Mouse (Mus musculus) forebrain, embryonic 11.5 days (tissue): ENCODE data around the gene Rin1. TPM values are rescaled to one million over a fixed set of nuclear protein-coding genes. Genes with fewer than 3 reads are reported as not detected.

Experiments
- ATAC-seq: fragments of 200-750 bp; cut with Nextera tagmentation; replicated peaks from 2 replicates; pipeline ENCODE4 v1.8.0; 2017; ENCODE audit warnings: moderate TSS enrichment; ENCODE audit not compliant: low FRiP score
- DNase-seq: peaks from one replicate; pipeline ENCODE4 v3.0.0-alpha.2; 2017; ENCODE audit warnings: low spot score
- H3K27ac ChIP-seq: fragments of 300-500 bp; sonication (generic); 2 replicates; pipeline ENCODE4 v1.5.1; 2014; ENCODE audit warnings: low read depth, low read length
- H3K27me3 ChIP-seq: fragments of 300-500 bp; sonication (generic); 2 replicates; pipeline ENCODE4 v1.6.1; 2014; ENCODE audit warnings: mild to moderate bottlenecking, low read length, mixed read lengths; ENCODE audit not compliant: control insufficient read depth, insufficient read depth
- H3K36me3 ChIP-seq: fragments of 300-500 bp; sonication (generic); 2 replicates; pipeline ENCODE4 v1.6.1; 2014; ENCODE audit warnings: mild to moderate bottlenecking, low read length, moderate library complexity, mixed read lengths; ENCODE audit not compliant: control insufficient read depth, insufficient read depth
- H3K4me1 ChIP-seq: fragments of 300-500 bp; sonication (generic); replicated peaks from 2 replicates; pipeline ENCODE4 v1.6.1; 2014; ENCODE audit warnings: low read length, mixed read lengths; ENCODE audit not compliant: control insufficient read depth, insufficient read depth
- H3K4me2 ChIP-seq: fragments of 300-500 bp; sonication (generic); 2 replicates; pipeline ENCODE4 v1.6.1; 2014; ENCODE audit warnings: low read depth, mild to moderate bottlenecking, low read length, moderate library complexity, mixed read lengths; ENCODE audit not compliant: severe bottlenecking
- H3K4me3 ChIP-seq: fragments of 300-500 bp; sonication (generic); 2 replicates; pipeline ENCODE4 v1.5.1; 2014; ENCODE audit warnings: low read depth, low read length
- H3K9ac ChIP-seq: fragments of 300-500 bp; sonication (generic); 2 replicates; pipeline ENCODE4 v1.6.1; 2014; ENCODE audit warnings: low read length
- H3K9me3 ChIP-seq: fragments of 300-500 bp; sonication (generic); 2 replicates; pipeline ENCODE4 v1.6.1; 2016; ENCODE audit warnings: low read length, mixed read lengths; ENCODE audit not compliant: control insufficient read depth
- WGBS: fragments of 180-500 bp; shearing (Covaris S2); extraction: QIAGEN DNeasy Blood & Tissue Kit; methylation state at CpG from one replicate; pipeline ENCODE4 v1.1.7; 2014; 5-methylcytosine and 5-hydroxymethylcytosine counted together
- polyA plus RNA-seq: library from polyadenylated mRNA; unstranded; fragments of >200 nt; fragmentation: Nextera tagmentation; extraction: Ambion mirVana; gene quantifications from 2 replicates; pipeline ENCODE4 v1.2.1, GENCODE M21; 2014

The Rin1 gene
- polyA plus RNA-seq, 1 experiment from 2014 or later: 2.0 TPM

DNA sequence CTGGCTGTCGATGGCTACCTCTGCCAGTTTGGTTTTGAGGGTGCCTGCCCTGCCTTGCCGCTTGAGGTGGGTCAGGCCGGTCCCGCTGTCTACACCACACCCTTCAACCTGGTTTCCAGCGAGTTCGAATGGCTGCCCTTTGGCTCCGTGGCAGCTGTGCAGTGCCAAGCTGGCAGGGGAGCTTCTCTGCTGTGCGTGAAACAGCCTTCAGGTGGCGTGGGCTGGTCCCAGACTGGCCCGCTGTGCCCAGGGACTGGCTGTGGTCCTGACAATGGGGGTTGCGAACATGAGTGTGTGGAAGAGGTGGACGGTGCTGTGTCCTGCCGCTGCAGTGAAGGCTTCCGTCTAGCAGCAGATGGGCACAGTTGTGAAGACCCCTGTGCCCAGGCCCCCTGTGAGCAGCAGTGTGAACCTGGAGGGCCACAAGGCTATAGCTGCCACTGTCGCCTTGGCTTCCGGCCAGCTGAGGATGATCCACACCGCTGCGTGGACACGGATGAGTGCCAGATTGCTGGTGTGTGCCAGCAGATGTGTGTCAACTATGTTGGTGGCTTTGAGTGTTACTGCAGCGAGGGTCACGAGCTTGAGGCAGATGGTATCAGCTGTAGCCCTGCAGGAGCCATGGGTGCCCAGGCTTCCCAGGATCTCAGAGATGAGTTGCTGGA is 18.4 kb downstream of the Rin1 start:
- no peak for DNase-seq
- H3K36me3 ChIP-seq: no peaks in the 10 kb centered on the region
- H3K4me3 ChIP-seq: peak overlapping the region; percentile 35
- no peak for ATAC-seq
- H3K9ac ChIP-seq: peak overlapping the region; percentile 60
- peaks cover 31% of the 10 kb centered on the region for H3K4me1 ChIP-seq
- peaks cover 32% of the 10 kb centered on the region for H3K27me3 ChIP-seq
- WGBS: 53% methylated on average over 21 of the region's 21 CpGs
- peak overlapping the region; percentile 88 for H3K4me2 ChIP-seq
- no peak overlapping the region for H3K27ac ChIP-seq
- no peaks in the 10 kb centered on the region for H3K9me3 ChIP-seq

DNA sequence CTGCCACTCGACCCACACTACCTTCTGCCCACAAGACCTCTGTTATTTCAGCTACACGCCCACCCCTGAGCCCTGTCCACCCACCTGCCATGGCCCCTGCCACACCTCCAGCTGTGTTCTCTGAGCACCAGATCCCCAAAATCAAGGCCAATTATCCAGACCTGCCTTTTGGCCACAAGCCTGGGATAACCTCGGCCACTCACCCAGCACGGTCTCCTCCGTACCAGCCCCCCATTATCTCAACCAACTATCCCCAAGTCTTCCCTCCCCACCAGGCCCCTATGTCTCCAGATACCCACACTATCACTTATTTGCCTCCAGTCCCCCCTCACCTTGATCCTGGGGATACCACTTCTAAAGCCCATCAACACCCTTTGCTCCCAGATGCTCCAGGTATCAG is 19.2 kb downstream of the Rin1 start:
- WGBS: 84% methylated on average over 5 of the region's 5 CpGs
- DNase-seq (no peak), ATAC-seq (no peak)
- Histone ChIP-seq H3K4me2 (no peak overlapping the region), H3K4me1 (peaks cover 31% of the 10 kb centered on the region), H3K27ac (no peak overlapping the region), H3K9ac (no peak overlapping the region), H3K9me3 (no peaks in the 10 kb centered on the region), H3K36me3 (no peaks in the 10 kb centered on the region), H3K4me3 (no peak overlapping the region), H3K27me3 (peaks cover 32% of the 10 kb centered on the region)

DNA sequence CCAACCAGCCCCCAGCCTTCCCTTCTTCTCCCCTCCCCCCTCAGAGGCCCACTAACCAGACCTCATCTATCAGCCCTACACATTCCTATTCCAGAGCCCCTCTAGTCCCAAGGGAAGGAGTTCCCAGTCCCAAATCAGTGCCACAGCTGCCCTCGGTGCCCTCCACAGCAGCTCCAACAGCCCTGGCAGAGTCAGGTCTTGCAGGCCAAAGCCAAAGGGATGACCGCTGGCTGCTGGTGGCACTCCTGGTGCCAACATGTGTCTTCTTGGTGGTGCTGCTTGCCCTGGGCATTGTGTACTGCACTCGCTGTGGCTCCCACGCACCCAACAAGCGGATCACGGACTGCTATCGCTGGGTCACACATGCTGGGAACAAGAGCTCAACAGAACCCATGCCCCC is 19.7 kb downstream of the Rin1 start:
- Histone ChIP-seq H3K4me1 (peaks cover 31% of the 10 kb centered on the region), H3K4me3 (no peak overlapping the region), H3K36me3 (no peaks in the 10 kb centered on the region), H3K9me3 (no peaks in the 10 kb centered on the region), H3K27me3 (peaks cover 32% of the 10 kb centered on the region), H3K9ac (no peak overlapping the region), H3K4me2 (0 out of 2 replicates have a peak overlapping the region, but pooled peaks have one; percentile 15), H3K27ac (no peak overlapping the region)
- DNase-seq (no peak), ATAC-seq (no peak)
- 86% methylated on average over 7 of the region's 7 CpGs for WGBS

DNA sequence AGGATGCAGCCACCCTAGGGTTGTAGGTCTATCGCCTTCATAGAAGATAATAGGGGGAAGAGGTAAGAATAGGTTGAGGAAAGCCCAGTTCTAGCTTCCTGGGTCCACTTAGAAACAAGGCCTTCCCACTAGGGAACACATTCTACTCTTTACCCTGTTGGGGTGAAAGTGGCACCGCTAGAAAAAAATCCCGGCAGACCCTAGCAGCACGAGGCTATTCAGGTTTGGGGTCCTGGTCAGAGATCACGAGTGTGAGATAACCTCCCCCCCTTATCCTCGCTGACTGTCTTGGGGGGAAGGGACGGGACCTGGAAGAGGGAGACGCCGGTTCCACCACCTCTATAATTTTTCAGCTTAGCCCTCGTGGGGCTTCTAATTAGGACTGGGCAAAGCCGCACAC is 20.8 kb downstream of the Rin1 start:
- H3K9ac ChIP-seq: peak overlapping the region; percentile 54
- peak overlapping the region; percentile 36 for H3K4me3 ChIP-seq
- peaks cover 31% of the 10 kb centered on the region for H3K4me1 ChIP-seq
- peaks cover 32% of the 10 kb centered on the region for H3K27me3 ChIP-seq
- H3K27ac ChIP-seq: peak overlapping the region; percentile 74
- no peaks in the 10 kb centered on the region for H3K36me3 ChIP-seq
- no peaks in the 10 kb centered on the region for H3K9me3 ChIP-seq
- ATAC-seq (0 out of 2 replicates have a peak, but pooled peaks have one; percentile 2), DNase-seq (no peak)
- H3K4me2 ChIP-seq: peak overlapping the region; percentile 68
- WGBS: 6% methylated on average over 11 of the region's 11 CpGs

DNA sequence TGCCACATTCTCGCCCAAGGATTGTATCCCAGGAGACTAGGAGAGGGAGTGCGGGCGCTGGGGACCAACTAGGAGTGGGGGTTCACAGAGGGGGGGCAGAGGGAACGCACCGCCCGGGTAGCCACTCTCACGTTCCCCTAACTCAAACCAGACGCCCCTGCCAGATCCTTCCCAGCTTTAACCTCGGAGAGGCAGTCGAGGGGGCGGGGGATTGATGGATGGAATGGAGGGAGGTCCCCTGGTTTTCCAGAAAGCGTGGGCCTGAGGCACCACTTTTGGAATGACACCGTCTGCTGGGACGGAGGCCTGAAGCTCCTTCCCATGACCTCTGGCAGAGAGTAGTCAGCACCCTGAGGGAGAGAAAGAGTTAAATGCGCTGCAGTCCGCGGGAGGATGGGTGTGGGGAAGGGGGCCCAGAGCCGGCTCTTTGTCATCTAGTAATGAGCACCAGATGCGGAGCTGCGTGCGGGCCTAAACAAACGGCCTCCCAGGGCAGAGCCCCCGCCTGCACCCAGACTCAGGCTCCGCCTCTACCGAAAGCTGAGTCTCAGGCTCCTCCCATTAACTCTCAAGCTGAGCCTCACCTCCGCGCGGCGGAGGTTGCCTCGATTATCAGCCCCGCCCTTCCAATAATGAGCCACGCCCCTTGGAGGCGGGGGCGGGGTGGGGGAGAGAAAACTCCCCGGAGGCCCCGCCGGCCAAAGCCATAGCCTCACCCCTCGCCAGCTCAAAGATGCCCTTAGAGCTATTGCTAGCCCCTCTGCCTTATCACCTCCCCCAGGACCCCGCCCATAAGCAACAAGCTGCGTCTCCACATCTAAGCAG is 21.5 kb downstream of the Rin1 start:
- peaks cover 32% of the 10 kb centered on the region for H3K27me3 ChIP-seq
- H3K9ac ChIP-seq: peak overlapping the region; percentile 54
- WGBS: under 1% methylated on average over 40 of the region's 40 CpGs
- peak overlapping the region; percentile 36 for H3K4me3 ChIP-seq
- no peaks in the 10 kb centered on the region for H3K9me3 ChIP-seq
- H3K4me1 ChIP-seq: peaks cover 31% of the 10 kb centered on the region
- H3K36me3 ChIP-seq: no peaks in the 10 kb centered on the region
- H3K27ac ChIP-seq: peak overlapping the region; percentile 74
- DNase-seq (peak; percentile 92), ATAC-seq (peak; percentile 86)
- H3K4me2 ChIP-seq: peak overlapping the region; percentile 68

DNA sequence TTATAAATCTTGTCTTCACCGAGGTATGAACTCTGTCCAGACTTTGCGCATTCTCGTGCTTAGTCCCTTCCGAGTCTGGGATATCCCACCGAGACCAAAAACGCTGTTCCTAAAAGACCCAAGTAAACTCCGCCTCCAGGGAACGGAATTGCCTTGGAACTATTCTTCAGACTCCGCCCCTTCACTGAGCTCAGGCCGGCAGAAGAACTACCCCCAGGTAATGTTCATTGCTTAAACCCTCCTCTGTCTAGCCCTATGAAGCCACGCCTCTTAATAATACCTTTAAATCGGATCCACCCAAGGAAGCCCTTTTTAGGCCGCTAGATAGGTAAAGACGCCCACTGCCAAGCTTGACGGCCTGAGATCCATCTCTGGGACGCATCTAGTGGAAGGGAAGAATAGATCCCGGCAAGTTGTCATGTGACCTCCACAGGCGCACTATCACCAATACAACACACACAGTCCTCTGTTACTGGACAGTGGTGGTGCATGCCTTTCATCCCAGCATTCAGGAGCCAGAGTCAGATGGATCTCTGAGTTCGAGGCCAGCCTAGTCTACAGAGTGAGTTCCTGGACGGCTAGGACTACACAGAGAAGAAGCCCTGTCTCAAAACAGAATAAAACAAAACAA is 22.2 kb downstream of the Rin1 start:
- peak; percentile 27 for ATAC-seq

DNA sequence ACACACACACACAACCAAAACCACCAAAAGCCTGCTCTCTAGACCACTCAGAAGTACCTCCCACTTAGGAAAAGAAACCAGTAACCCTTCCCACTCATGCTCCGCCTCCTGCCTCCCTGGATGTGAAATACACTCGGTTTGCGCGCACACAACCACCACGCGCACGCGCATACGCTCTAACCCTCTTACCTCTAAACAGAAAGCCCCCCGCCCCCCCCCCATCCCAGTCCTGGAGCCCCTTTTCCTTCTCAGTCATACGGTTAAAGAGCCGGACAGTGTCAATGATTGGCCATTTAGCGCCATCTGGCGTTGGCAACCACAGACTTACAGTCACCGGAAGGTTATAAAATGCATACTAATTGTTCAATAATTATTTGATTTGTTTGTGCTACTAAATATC is 22.7 kb downstream of the Rin1 start:
- DNase-seq (peak; percentile 91), ATAC-seq (peak; percentile 60)
- H3K27ac ChIP-seq: no peak overlapping the region; the same call in 1 of the 2 replicates
- no peaks in the 10 kb centered on the region for H3K36me3 ChIP-seq
- no peaks in the 10 kb centered on the region for H3K9me3 ChIP-seq
- peak overlapping the region; percentile 68 for H3K4me2 ChIP-seq
- peak overlapping the region; percentile 36; the same call in 1 of the 2 replicates for H3K4me3 ChIP-seq
- peaks cover 21% of the 10 kb centered on the region for H3K27me3 ChIP-seq
- WGBS: 2% methylated on average over 15 of the region's 15 CpGs
- H3K4me1 ChIP-seq: peaks cover 19% of the 10 kb centered on the region
- H3K9ac ChIP-seq: no peak overlapping the region

More for the DNA sequence above, 22.2 kb downstream of the Rin1 start:
- H3K4me3 ChIP-seq: peak overlapping the region; percentile 36
- H3K27me3 ChIP-seq: peaks cover 25% of the 10 kb centered on the region
- peak overlapping the region; percentile 74; the same call in 1 of the 2 replicates for H3K27ac ChIP-seq
- H3K9me3 ChIP-seq: no peaks in the 10 kb centered on the region
- H3K9ac ChIP-seq: peak overlapping the region; percentile 54; the same call in 1 of the 2 replicates
- peaks cover 24% of the 10 kb centered on the region for H3K4me1 ChIP-seq
- no peak for DNase-seq
- peak overlapping the region; percentile 68 for H3K4me2 ChIP-seq
- no peaks in the 10 kb centered on the region for H3K36me3 ChIP-seq
- WGBS: 1% methylated on average over 20 of the region's 20 CpGs

DNA sequence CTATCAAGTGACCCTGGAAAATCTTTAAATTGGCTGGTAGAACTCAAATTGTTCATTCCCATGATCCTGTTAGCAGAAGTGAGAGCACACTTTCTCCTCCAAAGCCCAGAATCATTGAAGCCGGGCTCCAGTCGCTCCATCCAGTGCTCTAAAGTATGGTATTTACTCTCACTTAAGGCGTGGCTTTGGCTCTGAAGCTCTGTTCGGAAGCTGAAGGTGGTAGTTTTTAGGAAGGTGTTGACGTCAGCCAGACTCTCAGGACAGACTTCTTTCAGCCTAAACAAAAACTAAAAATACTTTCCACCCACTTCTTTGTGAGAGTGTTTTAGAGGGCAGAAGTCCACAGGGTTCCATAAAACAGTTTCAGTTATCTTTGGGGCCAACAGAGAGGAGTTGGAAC is 23.2 kb downstream of the Rin1 start:
- H3K4me2 ChIP-seq: no peak overlapping the region
- no peak for DNase-seq
- ATAC-seq: no peak
- H3K4me3 ChIP-seq: no peak overlapping the region
- peaks cover 16% of the 10 kb centered on the region for H3K27me3 ChIP-seq
- H3K9ac ChIP-seq: no peak overlapping the region
- H3K9me3 ChIP-seq: no peaks in the 10 kb centered on the region
- no peaks in the 10 kb centered on the region for H3K36me3 ChIP-seq
- peaks cover 14% of the 10 kb centered on the region for H3K4me1 ChIP-seq
- 49% methylated on average over 5 of the region's 5 CpGs for WGBS
- H3K27ac ChIP-seq: no peak overlapping the region
